In genomic region chr4:69034166-69034565, GRCm38 (mm10) we compare ENCODE assay signal across 12 mouse cellular contexts.
"Had no signal": no experiment of that assay in that cellular context is flagged by ENCODE, and none has a peak within 500 bp of the region (broad histone marks: within the 10 kb centered on the region; RNA-seq: fewer than 3 reads in every experiment).

No protein-coding gene starts in this region.

- H3K4me3 ChIP-seq: layer of hippocampus, adult 2 months; limb, embryonic 12.5 days; liver, embryonic 13.5 days; stomach, embryonic 15.5 days had no signal

- H3K4me1 ChIP-seq: limb, embryonic 12.5 days; stomach, embryonic 15.5 days had no signal

- DNase-seq: kidney, adult 9 months; kidney, postnatal 36 days; liver; liver, embryonic 13.5 days; liver, postnatal 0 days; right cerebral cortex, postnatal 14 days; thymus, postnatal 36 days had no signal

- H3K9me3 ChIP-seq: limb, embryonic 12.5 days; liver, embryonic 13.5 days; stomach, embryonic 15.5 days had no signal

- ATAC-seq: intestine, postnatal 0 days; liver, postnatal 0 days had no signal

- H3K4me2 ChIP-seq: limb, embryonic 12.5 days; liver, embryonic 13.5 days; stomach, embryonic 15.5 days had no signal

- H3K27me3 ChIP-seq: limb, embryonic 12.5 days; liver, embryonic 13.5 days; stomach, embryonic 15.5 days had no signal

- H3K27ac ChIP-seq: kidney, postnatal 0 days; layer of hippocampus, adult 2 months; limb, embryonic 12.5 days; liver, embryonic 13.5 days; stomach, embryonic 15.5 days had no signal

- H3K9ac ChIP-seq: limb, embryonic 12.5 days; liver, embryonic 13.5 days; liver, postnatal 0 days; stomach, embryonic 15.5 days had no signal

- H3K36me3 ChIP-seq: limb, embryonic 12.5 days; liver, embryonic 13.5 days; stomach, embryonic 15.5 days had no signal
